Mouse (Mus musculus) right cerebral cortex, adult 2 months (tissue): ENCODE results near the gene Slco1c1.
"Not testable (repeated sequence)": the region's sequence is repeated elsewhere in the genome, so short reads cannot be mapped to it uniquely, and the experiment has no call there.

ENCODE experiments used
- DNase-seq, 2 experiments: peaks; one replicate each; pipeline ENCODE4 v3.0.0; 2021 to 2022; ENCODE audit warnings: low spot score in 2 of 2

Slco1c1 gene

GRCm38 (mm10) chr6:141584791-141585403, 60.7 kb downstream of the Slco1c1 start:
- DNase-seq: no peak

DNA sequence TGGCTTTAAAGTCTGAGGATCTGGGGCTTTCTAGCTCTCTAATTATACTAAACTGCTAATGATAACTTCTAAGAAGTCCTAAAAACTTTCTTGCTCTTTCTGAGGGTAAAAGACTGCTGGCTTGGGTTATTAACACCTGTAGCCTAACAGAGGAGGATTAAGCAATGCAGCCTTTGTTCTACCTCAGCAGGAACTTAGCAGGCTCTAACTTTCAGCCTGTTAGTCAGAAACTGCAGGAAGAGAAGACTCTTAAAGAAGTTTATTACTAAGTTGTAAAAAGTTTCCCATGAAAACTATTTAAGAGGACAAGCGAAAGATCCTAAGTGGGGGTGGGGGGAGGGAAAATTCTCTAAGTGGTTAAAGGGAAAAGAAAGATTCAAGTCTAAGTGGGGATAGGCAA, 65.8 kb downstream of the Slco1c1 start:
- no peak for DNase-seq

GRCm38 (mm10) chr6:141590598-141591200, 66.5 kb downstream of the Slco1c1 start:
- DNase-seq: not testable (repeated sequence)

GRCm38 (mm10) chr6:141596081-141596480, 71.9 kb downstream of the Slco1c1 start:
- DNase-seq: no peak

DNA sequence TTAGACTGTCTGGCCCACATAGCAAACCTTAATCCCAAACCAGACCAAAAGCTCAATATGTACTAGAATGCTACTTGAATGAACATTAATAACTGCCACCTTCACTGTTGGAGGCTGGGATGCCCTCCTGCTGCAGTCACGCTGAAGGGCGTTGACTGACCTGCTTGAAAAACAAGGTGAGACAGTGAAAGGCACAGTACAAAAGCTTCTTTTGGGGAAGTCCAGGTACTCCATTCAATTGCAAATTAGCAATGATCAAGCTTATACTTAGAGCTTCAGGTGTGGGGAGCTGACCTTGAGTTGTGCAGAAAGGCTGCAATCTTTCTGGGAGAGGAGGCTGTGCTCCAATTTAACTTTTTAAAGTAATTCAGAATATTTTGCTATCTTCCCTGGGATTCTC, 72.9 kb downstream of the Slco1c1 start:
- DNase-seq: no peak

DNA sequence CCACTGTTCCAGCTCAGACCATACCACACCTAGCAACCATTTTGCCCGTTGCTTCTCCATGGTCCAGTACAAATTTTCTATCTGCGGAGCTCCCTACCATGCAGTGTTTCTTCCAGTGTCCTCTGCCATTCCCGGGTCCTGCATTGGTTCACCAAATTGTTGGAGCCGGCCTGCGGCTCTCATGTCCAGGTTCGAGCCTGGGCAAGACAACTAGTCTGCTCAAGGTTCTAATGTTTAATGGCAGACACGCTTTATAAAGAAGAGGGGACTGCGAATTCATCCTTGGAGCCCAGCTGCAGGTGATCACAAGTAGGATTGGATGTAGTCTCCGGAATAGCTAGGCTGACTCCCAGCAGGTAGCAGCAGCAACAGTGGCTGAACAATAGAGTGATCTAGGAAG, 76.8 kb downstream of the Slco1c1 start:
- DNase-seq: no peak

DNA sequence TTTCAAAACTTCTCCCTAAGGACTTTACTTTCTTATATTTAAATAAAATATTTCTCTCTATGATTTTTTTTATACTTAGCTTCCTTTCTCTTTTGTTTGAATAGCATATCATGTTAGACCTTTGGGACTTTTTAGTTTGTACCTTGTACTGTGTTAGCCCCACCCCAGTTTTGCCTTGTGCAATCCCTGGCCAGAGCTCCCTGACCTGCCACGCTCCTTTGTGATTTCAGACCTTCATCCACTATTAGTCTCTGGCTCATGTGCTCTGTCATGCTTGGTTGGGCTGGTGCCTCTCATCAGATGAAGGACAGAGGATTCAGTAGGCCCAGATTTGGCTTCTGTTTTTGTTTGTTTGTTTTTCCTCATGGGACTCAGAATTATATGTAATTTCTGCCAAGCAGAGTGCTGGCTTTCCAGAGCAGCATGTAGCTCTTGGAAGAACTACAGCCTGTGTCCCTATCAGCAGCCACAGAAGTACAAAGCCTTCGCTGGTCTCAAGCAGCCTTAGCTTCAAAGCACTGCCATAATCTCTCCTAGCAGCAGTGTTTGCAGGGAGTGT, 86.6 kb downstream of the Slco1c1 start:
- DNase-seq: no peak

DNA sequence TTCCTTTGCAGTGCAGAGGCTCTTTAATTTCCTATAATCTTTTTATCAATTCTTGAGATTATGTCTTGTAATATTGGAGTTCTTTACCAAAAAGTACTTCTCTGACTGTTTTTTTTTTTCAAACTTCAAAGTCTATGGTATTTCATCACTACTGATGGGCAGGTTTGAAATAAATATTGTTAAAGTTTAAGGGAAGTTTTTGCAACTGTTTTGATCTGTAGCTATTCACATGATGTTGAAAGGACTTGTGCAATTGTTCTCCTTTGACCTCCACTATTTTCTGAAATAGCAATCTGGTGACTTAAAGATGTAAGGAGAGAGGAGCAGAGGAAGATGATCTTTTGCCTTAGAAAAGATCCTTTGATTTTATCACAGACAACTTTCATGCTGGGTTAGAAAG, 89.8 kb downstream of the Slco1c1 start:
- no peak for DNase-seq

- no peak for DNase-seq
These were observed 91.2 kb downstream of the Slco1c1 start for GRCm38 (mm10) chr6:141615348-141615747.
